17 mouse cellular contexts compared by ENCODE assay signal in genomic region chr10:82887354-82887753, GRCm38 (mm10). TPM values are rescaled to one million over a fixed set of nuclear protein-coding genes. Genes with fewer than 3 reads are reported as not detected.
"Had no signal": no experiment of that assay in that cellular context is flagged by ENCODE, and none has a peak within 500 bp of the region (broad histone marks: within the 10 kb centered on the region; RNA-seq: fewer than 3 reads in every experiment).

No protein-coding gene starts in this region.

- H3K27ac ChIP-seq: limb, embryonic 12.5 days; liver, embryonic 13.5 days; lung, embryonic 15.5 days; midbrain, embryonic 10.5 days; neural tube, embryonic 13.5 days; stomach, embryonic 15.5 days had no signal

- H3K4me1 ChIP-seq: limb, embryonic 12.5 days; midbrain, embryonic 10.5 days; neural tube, embryonic 13.5 days; stomach, embryonic 15.5 days had no signal

- DNase-seq: kidney, adult 8-10 months; kidney, postnatal 25 days; layer of hippocampus, adult 9-11 months; layer of hippocampus, postnatal 36 days; liver; liver, embryonic 13.5 days; liver, postnatal 0 days; lung, postnatal 14 days; midbrain, embryonic 14.5 days; right cerebral cortex, postnatal 14 days had no signal

- H3K27me3 ChIP-seq: limb, embryonic 12.5 days; liver, embryonic 13.5 days; lung, embryonic 15.5 days; neural tube, embryonic 13.5 days; stomach, embryonic 15.5 days had no signal

- ATAC-seq: intestine, postnatal 0 days; liver, postnatal 0 days had no signal

- H3K4me3 ChIP-seq: limb, embryonic 12.5 days; liver, embryonic 13.5 days; lung, embryonic 15.5 days; midbrain, embryonic 10.5 days; myocyte; neural tube, embryonic 13.5 days; stomach, embryonic 15.5 days had no signal

RNA-seq across cellular contexts. Expression of gene Eid3, which starts 20.9 kb away (rescaled TPM):
- polyA plus RNA-seq: liver, postnatal 0 days had no signal
